Mouse (Mus musculus) naive thymus-derived CD4-positive, alpha-beta T cell, adult 5 months (primary cell): ENCODE data around the gene Ctdsp1. TPM values are rescaled to one million over a fixed set of nuclear protein-coding genes. Genes with fewer than 3 reads are reported as not detected.

Source experiments
- polyA plus RNA-seq: library from polyadenylated mRNA; unstranded; fragments of 100-300 nt; shearing (Covaris generic); gene quantifications from one replicate; pipeline ENCODE4 v1.2.1, GENCODE M21; 2017

Gene Ctdsp1
- polyA plus RNA-seq = 5.5 TPM

DNA sequence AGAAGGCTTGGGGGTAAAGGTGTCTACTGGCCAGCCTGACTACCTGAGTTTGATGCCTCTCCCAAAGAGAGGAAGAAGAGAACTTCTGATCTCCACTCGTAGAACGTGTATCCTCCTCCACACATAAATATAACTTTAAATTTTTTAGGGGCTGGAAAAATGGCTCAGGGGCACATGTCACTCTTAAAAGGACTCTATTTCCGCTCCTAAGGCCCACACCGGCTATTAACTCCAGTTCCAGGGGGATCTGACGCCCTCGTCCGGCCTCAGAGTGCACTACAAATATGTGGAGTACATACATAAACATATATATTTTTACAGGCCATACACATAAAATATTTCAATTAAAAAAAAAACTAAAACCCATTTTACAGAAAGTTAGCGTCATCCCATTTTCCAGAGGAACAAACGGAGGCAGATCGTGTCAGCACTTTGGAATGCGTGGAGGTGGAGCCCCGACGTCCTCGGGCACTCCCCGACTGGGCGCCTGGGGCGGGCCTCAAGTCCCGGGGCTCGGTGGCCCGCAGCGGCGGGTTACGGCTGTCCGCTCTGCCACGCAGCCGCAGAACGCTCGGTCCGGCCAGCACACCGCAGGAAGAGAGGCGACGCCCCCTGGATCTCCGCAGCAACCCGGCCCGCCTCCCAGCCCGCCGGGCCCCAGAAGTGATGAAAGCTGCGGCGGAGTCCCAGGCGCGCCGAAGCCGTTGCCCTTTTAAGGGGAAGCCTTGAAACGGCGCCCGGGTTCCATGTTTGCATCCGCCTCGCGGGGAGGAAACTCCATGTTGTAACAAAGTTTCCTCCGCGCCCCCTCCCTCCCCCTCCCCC, at the start of gene Ctdsp1:
Ctdsp1 (plus strand) TSS at position 586 of the 825 bp plus-strand sequence.

DNA sequence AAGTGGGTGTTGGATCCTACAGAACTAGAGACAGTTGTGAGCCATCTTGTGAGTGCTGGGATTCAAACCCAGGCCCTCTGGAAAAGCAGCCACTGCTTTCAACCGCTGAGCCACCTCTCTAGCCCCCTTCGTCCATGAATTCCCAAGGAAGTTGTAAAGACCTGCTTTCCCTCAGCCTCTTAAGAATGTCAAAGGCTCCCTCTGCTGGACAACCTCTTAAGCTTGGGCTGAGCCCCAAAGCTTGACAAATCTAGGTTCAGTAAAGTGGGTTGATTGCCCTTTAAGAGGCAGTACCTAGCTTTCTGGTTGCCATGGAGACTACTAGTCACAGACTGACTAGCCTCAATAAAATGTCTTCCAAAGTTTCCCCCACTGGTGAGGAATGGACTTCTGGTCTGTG, 29.5 kb upstream of the Ctdsp1 start, which contains the start of gene Catip:
Catip (plus strand) TSS at position 297 of the 400 bp plus-strand sequence.

DNA sequence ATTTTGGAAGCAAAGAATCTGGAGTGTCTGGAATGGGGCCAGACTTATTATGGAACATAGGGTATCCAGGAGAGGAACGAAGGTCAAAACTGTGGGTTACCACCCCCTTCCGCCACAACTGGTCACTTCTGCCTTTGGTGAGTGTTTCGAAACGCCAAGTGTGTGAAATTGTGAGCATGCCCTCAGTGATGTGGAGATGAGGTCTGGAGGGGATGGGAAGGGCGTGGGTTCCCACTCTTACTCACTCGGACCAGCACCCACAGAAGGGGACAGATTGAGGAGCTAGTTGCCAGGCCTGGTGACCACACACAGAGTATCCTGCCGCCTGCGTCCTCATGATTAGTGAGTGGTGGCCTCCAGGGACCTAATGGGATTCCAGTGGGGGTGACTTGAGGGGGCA, 16.3 kb upstream of the Ctdsp1 start, which contains the start of gene Slc11a1:
Slc11a1 (plus strand) TSS at position 216 of the 400 bp plus-strand sequence.

DNA sequence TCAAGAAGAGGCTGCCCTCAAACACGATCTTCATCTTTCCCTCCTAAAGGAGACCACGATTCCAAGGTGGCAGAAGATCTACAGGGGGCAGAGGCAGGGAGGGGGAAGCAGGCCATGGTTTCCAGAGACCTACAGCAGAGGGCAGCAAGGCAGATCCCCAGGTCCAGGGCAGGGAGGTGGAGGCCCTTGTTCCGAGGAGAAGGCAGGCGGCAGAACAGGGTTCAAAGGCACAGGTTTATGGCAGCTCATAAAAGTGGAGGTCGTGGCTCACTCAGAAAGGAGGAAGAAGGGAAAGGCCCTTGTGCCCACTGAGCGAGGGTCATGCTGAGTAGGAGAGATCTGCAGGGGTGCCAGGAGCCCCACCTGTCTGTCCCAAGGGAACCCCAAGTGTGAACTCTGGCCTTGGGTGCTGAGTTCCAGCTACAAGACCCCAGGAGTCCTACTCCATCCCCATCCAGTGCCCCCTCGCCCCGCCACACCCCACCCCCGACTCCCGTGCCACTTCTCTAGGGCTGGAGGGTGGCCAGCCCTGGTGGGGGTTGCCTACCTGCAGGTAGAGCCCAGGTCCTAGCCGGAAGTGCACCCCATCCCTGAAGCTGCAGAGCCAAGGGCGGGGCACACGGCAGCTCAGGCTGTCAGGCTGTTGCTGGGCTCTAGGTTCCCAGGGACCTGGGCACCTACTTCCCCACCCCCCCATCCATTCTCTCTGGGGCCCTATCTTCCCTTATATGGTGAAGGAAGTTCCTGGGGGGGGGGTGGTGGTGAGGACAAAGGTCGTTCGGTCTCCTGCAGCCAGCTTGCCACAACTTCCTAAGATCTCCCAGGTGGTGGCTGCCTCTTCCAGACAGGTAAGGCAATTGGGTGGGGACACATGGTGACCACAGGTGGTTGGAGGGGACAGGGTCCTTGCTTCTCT, 17.5 kb downstream of the Ctdsp1 start, which contains the start of gene Vil1:
Vil1 (plus strand) TSS at position 788 of the 916 bp plus-strand sequence.

Other genes with a start within 250 kb of the Ctdsp1 start
- gene Cxcr2, start 237.5 kb upstream of the Ctdsp1 start, polyA plus RNA-seq = 0.19 TPM
- gene Cxcr1, start 196.9 kb upstream of the Ctdsp1 start, polyA plus RNA-seq = 1.7 TPM
- 901 TPM for gene Arpc2, start 155.4 kb upstream of the Ctdsp1 start, polyA plus RNA-seq
- 1.1 TPM for gene Gpbar1, start 113.0 kb upstream of the Ctdsp1 start, polyA plus RNA-seq
- gene Aamp, start 106.8 kb upstream of the Ctdsp1 start, polyA plus RNA-seq = 296 TPM
- gene Pnkd, start 106.6 kb upstream of the Ctdsp1 start, polyA plus RNA-seq = 38.7 TPM
- 0.66 TPM for gene Tmbim1, start 85.9 kb upstream of the Ctdsp1 start, polyA plus RNA-seq
- gene Catip, start 29.4 kb upstream of the Ctdsp1 start, polyA plus RNA-seq = not detected
- not detected for gene Slc11a1, start 16.3 kb upstream of the Ctdsp1 start, polyA plus RNA-seq
- 0.61 TPM for gene Vil1, start 17.9 kb downstream of the Ctdsp1 start, polyA plus RNA-seq
- 24.0 TPM for gene Cnot9, start 114.5 kb downstream of the Ctdsp1 start, polyA plus RNA-seq
- gene Plcd4, start 151.4 kb downstream of the Ctdsp1 start, polyA plus RNA-seq = 0.85 TPM
- 18.6 TPM for gene Usp37, start 152.8 kb downstream of the Ctdsp1 start, polyA plus RNA-seq
- gene Zfp142, start 196.7 kb downstream of the Ctdsp1 start, polyA plus RNA-seq = 22.7 TPM
- gene Bcs1l, start 196.8 kb downstream of the Ctdsp1 start, polyA plus RNA-seq = 6.6 TPM
- gene Rnf25, start 209.9 kb downstream of the Ctdsp1 start, polyA plus RNA-seq = 18.6 TPM
- not detected for gene Stk36, start 209.9 kb downstream of the Ctdsp1 start, polyA plus RNA-seq